Mouse (Mus musculus) common myeloid progenitor, adult 5-6 weeks (primary cell): ENCODE measurements at regions not wholly inside any gene's neighbourhood (a gene's known extent, or its start where the extent isn't known, plus 50 kb on each side); places are given as distances from the start of the nearest gene placed in this dataset.
"Not testable (repeated sequence)": the region's sequence is repeated elsewhere in the genome, so short reads cannot be mapped to it uniquely, and the experiment has no call there.

ENCODE experiments used
- ATAC-seq: replicated peaks from 2 replicates; pipeline ENCODE4 v1.8.0; 2016; ENCODE audit warnings: low read depth, mild to moderate bottlenecking, moderate TSS enrichment, inconsistent platforms; ENCODE audit not compliant: poor library complexity, severe bottlenecking

- no peak for ATAC-seq
Observed at GRCm38 (mm10) chr16:73230599-73230998, 922.5 kb downstream of the Robo1 start.

GRCm38 (mm10) chr16:73217555-73217954 is 909.4 kb downstream of the Robo1 start:
- ATAC-seq: no peak

DNA sequence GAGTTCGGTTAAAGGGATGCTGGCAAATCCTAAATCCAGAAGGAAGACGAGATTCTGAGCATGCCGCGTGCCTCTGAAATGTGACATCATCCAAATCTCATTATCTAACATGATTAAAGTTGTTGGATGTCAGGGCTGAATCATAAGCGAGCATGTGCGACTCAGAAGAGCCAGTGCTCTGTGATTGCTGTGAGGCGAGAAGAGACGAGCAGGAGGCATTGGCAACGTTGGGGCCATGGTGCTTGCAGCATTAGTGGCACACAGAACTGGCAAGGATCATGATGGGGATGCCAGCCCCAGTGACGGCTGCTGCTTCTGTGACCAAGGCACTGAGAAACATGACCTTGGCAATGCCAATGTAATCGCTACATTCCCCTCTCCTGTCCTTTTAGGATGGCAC is 895.4 kb downstream of the Robo1 start:
- ATAC-seq: no peak

GRCm38 (mm10) chr16:73200991-73201390 is 892.9 kb downstream of the Robo1 start:
- no peak for ATAC-seq

DNA sequence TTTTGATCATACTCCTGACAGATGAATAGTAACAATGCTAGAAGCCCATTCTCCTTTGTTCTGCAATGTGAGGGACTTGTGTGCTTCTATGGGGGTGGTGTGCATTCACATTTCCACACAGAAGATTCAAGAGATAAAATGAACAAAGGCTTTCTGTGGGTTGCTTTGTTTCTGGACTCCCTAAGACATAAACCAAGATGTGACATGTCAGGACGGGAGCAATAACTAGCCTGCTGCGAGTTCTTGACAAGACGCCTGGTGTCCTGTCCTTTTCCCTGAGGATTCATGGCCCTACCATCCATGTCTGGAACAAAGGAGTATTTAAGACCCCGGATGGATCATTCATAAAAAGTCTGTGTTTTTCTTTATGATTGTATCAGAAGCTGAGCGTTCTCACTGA is 874.7 kb downstream of the Robo1 start:
- no peak for ATAC-seq

DNA sequence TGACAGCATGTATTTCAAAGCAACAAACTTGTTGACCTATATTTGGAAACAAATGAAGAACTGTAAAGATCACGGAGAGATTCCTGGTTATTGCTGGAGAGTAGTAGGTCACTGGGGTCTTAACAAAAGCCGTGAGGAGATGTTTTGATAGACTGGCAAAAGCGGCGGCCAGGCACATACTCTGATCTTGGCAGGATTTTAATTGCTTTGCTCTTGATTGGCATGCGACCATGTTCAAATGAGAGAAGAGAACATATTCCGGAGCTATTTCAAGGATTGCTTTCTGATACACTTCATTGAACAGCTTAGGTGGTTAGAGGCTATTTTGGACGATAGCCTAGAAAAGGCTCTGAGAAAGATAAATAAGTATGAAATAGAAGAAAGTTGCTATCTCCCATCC is 874.2 kb downstream of the Robo1 start:
- no peak for ATAC-seq

GRCm38 (mm10) chr16:73155447-73155846 is 847.3 kb downstream of the Robo1 start:
- ATAC-seq: 0 out of 2 replicates have a peak, but pooled peaks have one; percentile 32

GRCm38 (mm10) chr16:73127927-73128326 is 819.8 kb downstream of the Robo1 start:
- ATAC-seq: not testable (repeated sequence)

DNA sequence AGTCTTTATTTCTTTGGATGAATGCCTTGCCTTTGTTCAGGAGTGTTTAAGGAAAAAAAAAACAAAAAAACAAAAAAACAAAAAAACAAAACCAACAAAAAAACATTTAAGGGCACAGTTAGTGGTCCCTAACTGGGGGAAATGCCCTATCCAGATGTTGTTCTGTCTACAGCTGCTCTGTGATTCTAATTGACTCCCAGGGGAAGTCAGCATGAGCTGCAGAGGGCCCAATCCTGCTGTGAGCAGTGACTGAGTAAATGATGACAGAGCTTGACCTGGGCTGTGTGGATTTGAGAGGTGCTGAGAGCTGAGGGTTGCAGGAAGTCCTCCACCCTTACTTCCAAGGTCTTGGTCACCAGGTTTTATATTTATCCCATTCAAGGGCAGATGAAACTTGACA is 812.5 kb downstream of the Robo1 start:
- no peak for ATAC-seq

DNA sequence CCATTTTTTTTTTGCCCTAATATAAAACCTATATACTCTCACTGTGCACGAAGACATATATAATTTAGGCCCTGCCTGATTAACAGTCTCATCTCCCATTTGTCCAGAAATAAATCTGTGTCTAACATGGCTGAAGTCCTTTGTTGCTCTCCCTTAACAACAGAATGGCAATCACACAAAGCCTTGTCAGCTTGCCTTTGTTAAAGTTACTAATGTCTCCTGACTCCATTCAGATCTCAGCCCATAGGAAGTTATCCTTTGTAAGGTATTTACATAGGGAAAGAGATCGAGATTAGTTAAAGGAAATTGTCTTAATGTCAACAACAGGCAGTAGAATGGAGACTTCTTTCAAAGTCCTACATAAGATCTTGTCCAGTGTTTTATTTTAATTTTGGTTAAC is 809.2 kb downstream of the Robo1 start:
- no peak for ATAC-seq

GRCm38 (mm10) chr16:73108021-73108452 is 799.9 kb downstream of the Robo1 start:
- no peak for ATAC-seq

DNA sequence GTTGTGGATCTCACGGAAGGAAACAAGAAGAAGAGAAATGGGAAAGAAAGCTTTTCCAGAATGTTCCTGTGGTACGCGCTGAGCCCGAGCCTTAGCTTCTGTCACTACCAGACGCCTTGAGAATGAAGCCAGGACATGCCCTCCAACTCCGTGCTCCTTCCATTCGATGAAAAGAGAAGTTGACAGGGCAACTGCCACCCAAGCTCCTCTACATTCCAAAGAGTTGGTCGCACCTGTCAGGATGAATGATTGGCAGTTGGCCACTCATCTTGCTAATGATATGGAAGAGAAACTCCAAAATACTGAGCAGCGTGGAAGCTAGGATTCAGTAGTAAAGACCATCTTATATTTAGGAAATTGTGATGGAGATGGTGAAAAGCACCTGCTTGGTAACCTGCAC is 799.5 kb downstream of the Robo1 start:
- ATAC-seq: no peak

DNA sequence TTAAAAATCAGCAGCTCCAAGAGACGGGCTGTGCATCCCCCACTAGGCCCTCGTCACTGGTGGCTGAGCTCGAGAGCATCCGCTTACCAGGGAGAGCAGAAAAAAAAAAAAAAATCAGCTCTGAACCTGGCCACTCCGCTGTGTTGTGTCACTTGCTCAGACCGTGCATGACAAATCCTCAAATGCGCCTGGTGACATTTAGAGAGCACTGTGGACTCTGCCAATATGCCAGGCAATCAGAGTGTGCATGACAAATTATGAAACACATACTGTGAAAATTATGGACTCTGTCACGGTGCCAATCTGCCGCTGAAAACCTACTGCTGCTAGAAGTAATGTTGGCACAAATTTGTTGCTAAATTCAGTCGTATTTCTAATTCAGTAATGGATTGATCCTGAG is 797.4 kb downstream of the Robo1 start:
- ATAC-seq: no peak

DNA sequence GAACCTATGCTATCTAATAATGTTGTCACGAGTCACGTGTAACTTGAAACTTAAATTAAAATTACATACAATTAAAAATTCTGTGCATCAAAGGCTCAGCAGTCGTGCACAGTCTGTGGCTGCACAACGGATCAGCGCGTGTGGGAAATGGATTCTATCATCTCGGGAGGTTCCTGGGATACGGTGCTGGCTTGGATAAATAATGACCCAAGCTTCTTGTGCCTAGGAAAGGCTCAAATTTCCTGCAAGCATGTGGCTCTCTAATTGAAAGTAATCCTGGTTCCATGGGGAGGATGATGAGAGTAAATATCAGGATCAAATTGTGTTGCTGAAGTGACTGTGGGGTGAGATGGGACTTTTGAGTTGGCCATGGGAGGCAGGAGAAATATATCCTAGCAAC is 792.2 kb downstream of the Robo1 start:
- no peak for ATAC-seq

DNA sequence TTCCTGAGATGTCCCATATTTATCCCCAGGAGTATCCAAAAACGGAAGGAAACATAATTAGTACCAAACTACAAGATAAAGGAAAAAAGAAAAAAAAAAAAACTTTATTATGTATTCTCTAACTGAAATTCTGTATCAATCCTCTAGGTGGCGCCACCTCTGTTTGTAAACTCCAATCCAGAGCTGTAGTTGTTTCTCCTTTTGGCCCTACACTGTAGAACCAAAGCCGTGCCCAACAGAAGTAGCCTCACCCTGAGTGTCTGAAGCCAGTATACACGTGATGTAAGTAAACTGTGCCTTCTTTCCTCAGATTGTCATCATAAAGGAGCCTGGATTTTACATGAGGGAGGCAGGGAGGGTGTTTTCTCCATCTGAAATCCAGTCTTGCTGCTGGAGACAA is 790.7 kb downstream of the Robo1 start:
- ATAC-seq: peak; percentile 73

GRCm38 (mm10) chr16:73097176-73097575 is 789.1 kb downstream of the Robo1 start:
- ATAC-seq: peak; percentile 53; the same call in 1 of the 2 replicates

DNA sequence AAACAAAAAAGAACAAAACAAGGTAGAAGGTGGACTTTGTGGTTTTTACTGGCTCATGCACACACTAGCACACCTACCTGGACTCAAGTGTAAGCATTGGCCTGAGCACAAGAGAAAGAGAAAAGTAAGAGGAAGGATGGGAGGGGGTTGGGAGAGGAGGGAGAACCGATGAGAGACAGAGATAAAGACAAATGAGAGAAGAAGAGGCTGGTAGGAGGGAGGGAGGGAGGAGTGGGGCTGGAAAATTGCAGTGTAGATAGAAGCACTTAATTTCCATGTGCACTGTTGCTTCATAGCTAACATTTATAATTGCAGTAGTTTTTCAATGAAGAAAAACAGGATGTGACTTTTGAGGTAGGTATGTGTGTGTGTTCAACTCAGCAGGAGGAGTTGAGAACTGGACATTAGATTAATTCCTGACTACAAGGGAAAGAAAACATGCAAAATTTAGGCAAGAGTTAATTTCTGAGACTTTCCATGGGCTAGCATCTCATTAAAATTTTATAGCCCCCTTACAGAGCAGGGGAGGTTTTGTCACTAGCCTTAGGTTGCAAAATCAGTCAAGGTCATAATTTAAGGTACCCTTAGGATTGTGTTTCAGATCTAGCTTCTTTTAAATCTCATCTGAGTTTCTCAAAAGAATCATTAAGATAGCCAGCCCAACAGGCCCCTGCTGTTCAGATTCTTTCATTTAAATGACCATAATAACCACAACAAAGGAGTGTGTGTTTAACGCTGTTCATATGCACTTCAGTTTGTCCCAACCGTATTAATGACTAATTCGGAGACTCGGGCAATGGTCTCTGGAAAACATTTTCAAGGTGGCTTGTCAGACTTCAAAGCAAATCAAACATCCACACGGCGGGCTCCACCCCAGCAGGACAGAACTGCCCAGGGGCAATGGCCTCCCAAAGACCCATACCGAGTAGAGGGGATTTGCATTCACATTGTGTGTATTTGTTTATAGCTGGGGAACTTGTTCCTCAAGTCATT is 788.3 kb downstream of the Robo1 start:
- no peak for ATAC-seq
